ENCODE assay signal across 7 mouse cellular contexts in the genomic region with DNA sequence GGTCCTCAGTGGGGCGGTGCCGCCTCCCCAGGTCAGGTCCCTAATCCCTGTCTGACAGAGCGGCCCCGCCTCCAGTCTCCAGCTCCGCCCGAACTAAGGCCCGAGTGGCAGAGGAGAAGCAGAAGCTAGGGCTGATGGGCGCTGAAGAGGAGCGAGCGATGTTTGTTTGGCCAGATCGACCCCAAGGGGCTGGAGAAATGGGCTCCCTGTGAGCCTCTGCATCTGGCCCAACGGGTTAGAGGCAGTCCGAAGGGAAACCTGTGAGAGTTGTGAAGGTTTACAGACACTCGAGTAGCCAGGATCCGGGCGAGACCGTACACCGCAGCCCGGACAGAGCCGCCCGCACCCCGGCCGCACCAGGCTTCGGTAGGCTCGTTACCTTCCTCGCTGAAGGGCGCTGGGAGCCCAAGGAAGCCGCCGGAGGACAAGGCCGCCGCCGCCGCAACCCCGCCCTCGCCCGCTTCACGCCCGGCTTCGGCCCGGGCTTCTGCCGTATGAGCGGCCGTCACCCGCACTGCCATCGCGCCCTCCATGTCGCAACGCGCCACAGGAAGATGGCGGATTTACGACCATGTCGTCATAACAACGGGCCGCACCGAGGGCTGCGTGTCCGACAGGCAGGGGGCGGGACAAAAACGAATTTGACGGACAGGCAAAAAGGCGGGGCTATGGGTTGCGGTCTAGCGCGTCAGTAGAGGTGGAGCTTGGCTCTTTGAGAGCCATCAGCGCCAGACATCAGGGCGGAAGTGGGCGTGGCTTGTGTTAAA. TPM values are rescaled to one million over a fixed set of nuclear protein-coding genes. Genes with fewer than 3 reads are reported as not detected.
DNase-seq lines count a peak whose midpoint lies in the region; ATAC-seq lines count a peak whose summit lies in the region.

No protein-coding gene starts in this region.

- no peaks in the 10 kb centered on the region for H3K9me3 ChIP-seq in intestine, embryonic 15.5 days
- no peaks in the 10 kb centered on the region for H3K9me3 ChIP-seq in midbrain, embryonic 10.5 days (replicated peaks)

- peak overlapping the region; percentile 88 for H3K4me3 ChIP-seq in intestine, embryonic 15.5 days (replicated peaks)
- H3K4me3 ChIP-seq in midbrain, embryonic 10.5 days: peak overlapping the region; percentile 86

- peak; percentile 98 for DNase-seq in adrenal gland, adult 18-20 months (ENCODE audit: low spot score in 2 of 2)
- peak; percentile 100 for DNase-seq in embryo, embryonic 11 days
- peak; percentile 99 for DNase-seq in gastrocnemius, postnatal 25 days
- peak; percentile 98 to 100 for DNase-seq in left cerebral cortex, postnatal 25 days (ENCODE audit: low spot score in 2 of 2)
- DNase-seq in midbrain, embryonic 10.5 days (ENCODE audit: low spot score): peak; percentile 100
- DNase-seq in right cerebral cortex, postnatal 4 days: peak; percentile 95

- under 1% methylated on average over 66 of the region's 67 CpGs for WGBS in intestine, embryonic 15.5 days
- WGBS in midbrain, embryonic 10.5 days: under 1% methylated on average over 67 of the region's 67 CpGs

- H3K36me3 ChIP-seq in intestine, embryonic 15.5 days: peaks cover 4% of the 10 kb centered on the region; the same call in 1 of the 2 replicates
- H3K36me3 ChIP-seq in midbrain, embryonic 10.5 days: peaks cover 19% of the 10 kb centered on the region

- H3K27ac ChIP-seq in intestine, embryonic 15.5 days: peak overlapping the region; percentile 98
- H3K27ac ChIP-seq in midbrain, embryonic 10.5 days (replicated peaks): peak overlapping the region; percentile 94

- peak overlapping the region; percentile 94 for H3K9ac ChIP-seq in intestine, embryonic 15.5 days

- no peaks in the 10 kb centered on the region for H3K27me3 ChIP-seq in intestine, embryonic 15.5 days (replicated peaks)
- H3K27me3 ChIP-seq in midbrain, embryonic 10.5 days (ENCODE audit: low read depth, poor library complexity, severe bottlenecking): no peaks in the 10 kb centered on the region

- peak; percentile 95 for ATAC-seq in intestine, embryonic 15.5 days

- peaks cover 12% of the 10 kb centered on the region for H3K4me1 ChIP-seq in intestine, embryonic 15.5 days (replicated peaks)
- peaks cover 15% of the 10 kb centered on the region for H3K4me1 ChIP-seq in midbrain, embryonic 10.5 days

- peak overlapping the region; percentile 60 for H3K4me2 ChIP-seq in intestine, embryonic 15.5 days (replicated peaks)

- intact Hi-C loops in left cerebral cortex, postnatal 25 days (cut with DNase I): loop anchor here (5.0 kb wide), 1 partner anchor 38 kb away; no protein-coding TSS in a partner anchor

RNA-seq across cellular contexts. Expression of gene Dnase1l2, which starts 12.0 kb away (rescaled TPM):
- total RNA-seq in adrenal gland, adult 18-20 months (2021): 1 to 10 TPM; 2.8 to 4.0 TPM
- 1 to 10 TPM; 1.0 to 1.5 TPM for total RNA-seq in gastrocnemius, postnatal 25 days (2021)
- polyA plus RNA-seq in intestine, embryonic 15.5 days (2015; fragmentation: Nextera tagmentation; extraction: Ambion mirVana): 1.4 and 2.1 TPM in 2 replicates
- total RNA-seq in left cerebral cortex, postnatal 25 days (2021): 1 to 10 TPM; 6.4 to 8.1 TPM
- polyA plus RNA-seq in midbrain, embryonic 10.5 days (2016; fragmentation: Nextera tagmentation; extraction: Ambion mirVana): 2.7 and 3.4 TPM in 2 replicates

RNA-seq across cellular contexts. Expression of gene E4f1, which starts 15.2 kb away (rescaled TPM):
- 10 to 100 TPM; 21.9 to 23.1 TPM for total RNA-seq in adrenal gland, adult 18-20 months (2021)
- total RNA-seq in gastrocnemius, postnatal 25 days (2021): 10 to 100 TPM in 1 of 2 experiments, 1 to 10 TPM in 1; 9.4 to 10.2 TPM
- 23.0 and 29.3 TPM in 2 replicates for polyA plus RNA-seq in intestine, embryonic 15.5 days (2015; fragmentation: Nextera tagmentation; extraction: Ambion mirVana)
- total RNA-seq in left cerebral cortex, postnatal 25 days (2021): 10 to 100 TPM; 30.4 to 33.2 TPM
- polyA plus RNA-seq in midbrain, embryonic 10.5 days (2016; fragmentation: Nextera tagmentation; extraction: Ambion mirVana): 36.2 and 42.9 TPM in 2 replicates

RNA-seq across cellular contexts. Expression of gene Pgp, which starts 15.3 kb away (rescaled TPM):
- total RNA-seq in adrenal gland, adult 18-20 months (2021): 10 to 100 TPM; 85.8 to 86.4 TPM
- total RNA-seq in gastrocnemius, postnatal 25 days (2021): 10 to 100 TPM; 50.8 to 55.0 TPM
- 79.9 and 80.6 TPM in 2 replicates for polyA plus RNA-seq in intestine, embryonic 15.5 days (2015; fragmentation: Nextera tagmentation; extraction: Ambion mirVana)
- 10 to 100 TPM; 70.2 to 72.3 TPM for total RNA-seq in left cerebral cortex, postnatal 25 days (2021)
- 76.4 and 83.5 TPM in 2 replicates for polyA plus RNA-seq in midbrain, embryonic 10.5 days (2016; fragmentation: Nextera tagmentation; extraction: Ambion mirVana)

RNA-seq across cellular contexts. Expression of gene Bricd5, which starts 18.7 kb away (rescaled TPM):
- total RNA-seq in adrenal gland, adult 18-20 months (2021): under 1 TPM; 0.42 to 0.53 TPM
- not detected for total RNA-seq in gastrocnemius, postnatal 25 days (2021)
- polyA plus RNA-seq in intestine, embryonic 15.5 days (2015; fragmentation: Nextera tagmentation; extraction: Ambion mirVana): 0.40 and 0.68 TPM in 2 replicates
- 1 to 10 TPM; 1.4 to 1.6 TPM for total RNA-seq in left cerebral cortex, postnatal 25 days (2021)
- polyA plus RNA-seq in midbrain, embryonic 10.5 days (2016; fragmentation: Nextera tagmentation; extraction: Ambion mirVana): 0.21 and 0.22 TPM in 2 replicates

RNA-seq across cellular contexts. Expression of gene Mlst8, which starts 23.9 kb away (rescaled TPM):
- total RNA-seq in adrenal gland, adult 18-20 months (2021): 10 to 100 TPM; 24.6 to 26.5 TPM
- total RNA-seq in gastrocnemius, postnatal 25 days (2021): 10 to 100 TPM; 10.5 to 11.7 TPM
- 25.2 and 27.3 TPM in 2 replicates for polyA plus RNA-seq in intestine, embryonic 15.5 days (2015; fragmentation: Nextera tagmentation; extraction: Ambion mirVana)
- total RNA-seq in left cerebral cortex, postnatal 25 days (2021): 10 to 100 TPM; 30.0 to 32.2 TPM
- 40.2 and 40.9 TPM in 2 replicates for polyA plus RNA-seq in midbrain, embryonic 10.5 days (2016; fragmentation: Nextera tagmentation; extraction: Ambion mirVana)

Comparison
In these comparisons a context has a peak if more than half of its experiments do, and no peak if none do; other contexts are left out.
1. Peak in every context shown above with its lines: DNase-seq, ATAC-seq, H3K4me3 ChIP-seq and H3K27ac ChIP-seq.